Mouse (Mus musculus): ENCODE data around the gene Zdhhc13.

Gene Zdhhc13

DNA sequence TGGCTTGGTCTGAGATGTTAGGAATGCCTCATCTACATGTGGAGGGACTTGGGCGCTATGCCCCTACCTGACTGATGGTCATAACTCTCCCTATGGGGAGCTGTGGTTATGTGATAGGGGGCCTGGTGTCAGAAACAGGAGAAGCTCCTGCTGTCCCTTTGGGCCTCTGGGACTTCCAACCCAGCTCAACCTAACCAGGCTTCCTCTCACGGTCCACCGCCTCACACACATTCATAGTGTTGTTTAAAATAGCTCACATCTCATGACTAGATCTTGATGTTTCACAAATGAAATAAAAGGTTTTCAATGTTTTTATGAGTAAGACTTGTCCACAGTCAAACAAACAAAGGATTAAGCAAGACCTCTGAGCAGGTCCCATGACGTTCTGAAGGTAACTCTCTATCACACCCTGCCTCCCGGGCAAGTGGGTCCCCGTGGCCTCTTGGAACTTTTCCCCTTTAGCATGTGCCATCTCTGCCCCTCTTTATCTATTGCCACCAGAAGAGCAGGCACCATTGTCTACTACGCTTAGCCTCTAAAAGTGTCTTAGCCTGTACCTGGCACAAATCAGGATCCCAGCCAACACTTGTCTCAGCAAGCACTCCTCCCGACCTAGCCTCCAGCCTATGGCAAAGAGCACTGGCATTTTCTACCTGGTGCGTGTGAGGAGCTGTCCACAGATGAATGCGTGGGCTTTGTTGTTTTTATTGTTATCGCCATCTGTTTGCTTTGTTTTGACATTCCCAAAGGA is 3.9 kb upstream of the Zdhhc13 start:
- no peak for DNase-seq (ENCODE audit: low read depth, low spot score)

DNA sequence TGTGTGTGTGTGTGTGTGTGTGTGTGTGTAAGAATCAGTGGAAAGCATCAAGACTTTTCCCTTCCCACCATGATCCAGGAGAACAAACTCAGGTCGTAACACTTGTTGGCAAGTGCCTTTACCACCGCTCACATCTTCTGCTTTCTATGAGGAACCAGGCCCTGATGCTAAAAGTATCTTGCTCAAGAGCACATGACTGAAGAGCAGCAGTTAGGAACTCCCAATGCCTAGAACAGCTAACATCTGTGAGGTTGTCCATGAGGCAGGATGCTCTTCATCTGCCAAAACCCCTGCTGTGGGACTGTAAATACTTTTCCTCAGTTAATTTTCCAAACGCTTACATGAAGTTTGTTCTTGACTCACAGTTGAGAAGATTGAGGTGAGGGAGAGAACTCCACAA is 455 bp upstream of the Zdhhc13 start:
- no peak for DNase-seq (ENCODE audit: low read depth, low spot score)

GRCm38 (mm10) chr7:48790117-48790516 is 1.3 kb downstream of the Zdhhc13 start:
- DNase-seq (ENCODE audit: low read depth, low spot score), result no peak

GRCm38 (mm10) chr7:48791412-48791811 is 2.6 kb downstream of the Zdhhc13 start:
- DNase-seq (ENCODE audit: low read depth, low spot score), result no peak

DNA sequence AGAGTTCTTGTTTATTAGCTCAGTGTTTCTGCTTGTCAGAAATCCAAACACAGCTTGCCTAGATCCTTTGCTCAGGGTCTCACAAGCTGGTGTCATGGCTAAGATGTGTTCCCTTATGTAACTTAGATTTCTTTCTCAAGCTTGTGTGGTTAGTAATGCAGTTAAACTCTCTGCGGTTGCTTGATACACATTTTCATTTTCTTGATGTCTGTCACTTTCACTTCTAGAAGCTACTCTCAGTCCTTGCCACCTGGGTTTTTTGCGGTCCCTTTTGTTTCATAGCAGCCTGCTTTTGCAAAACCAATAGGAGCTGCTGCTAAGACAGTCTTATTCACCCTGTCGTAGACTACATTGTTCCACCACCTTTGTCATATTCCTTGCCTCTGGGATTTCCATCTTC is 6.3 kb downstream of the Zdhhc13 start:
- no peak for DNase-seq (ENCODE audit: low read depth, low spot score)

- no peak for DNase-seq (ENCODE audit: low read depth, low spot score)
Measured at GRCm38 (mm10) chr7:48803381-48803780, 14.6 kb downstream of the Zdhhc13 start.

DNA sequence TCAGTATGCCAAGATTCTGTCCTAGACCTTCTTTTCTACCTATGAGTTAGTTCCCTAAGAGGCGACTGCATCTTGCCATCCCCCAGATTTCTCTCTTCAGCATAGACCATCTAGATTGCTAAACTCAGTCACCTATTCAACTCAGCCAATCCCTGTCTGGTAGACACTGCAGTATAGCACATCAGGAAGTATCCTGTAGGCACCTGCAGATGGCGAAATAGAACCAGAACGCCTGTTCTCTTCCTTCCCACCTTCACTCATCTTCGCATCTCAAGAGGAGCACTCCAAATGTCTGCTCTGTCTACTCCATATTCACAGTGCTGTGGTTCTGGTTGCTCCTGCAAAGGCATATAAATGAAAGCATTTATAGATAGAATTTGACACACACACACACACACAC is 17.8 kb downstream of the Zdhhc13 start:
- no peak for DNase-seq (ENCODE audit: low read depth, low spot score)

DNA sequence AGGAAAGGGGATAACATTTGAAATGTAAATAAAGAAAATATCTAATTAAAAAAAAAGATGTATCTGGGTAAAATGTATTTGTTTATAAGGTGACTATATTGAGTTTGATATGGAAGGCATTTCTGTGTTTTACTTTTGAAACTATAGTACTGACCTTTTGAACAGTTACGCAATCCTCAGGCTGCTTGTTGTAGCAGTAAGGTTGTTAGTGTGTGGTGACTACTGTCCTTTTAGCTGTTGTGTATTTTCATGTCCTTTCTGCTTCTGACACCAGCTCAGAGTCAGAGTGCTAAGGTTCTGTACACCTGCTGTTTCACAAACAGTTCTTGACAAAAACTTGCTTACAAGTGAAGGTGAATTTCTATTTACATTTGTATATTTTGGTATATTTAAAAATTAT is 21.8 kb downstream of the Zdhhc13 start:
- no peak for DNase-seq (ENCODE audit: low read depth, low spot score)

- DNase-seq (ENCODE audit: low read depth, low spot score), result no peak
Measured at GRCm38 (mm10) chr7:48812358-48812757, 23.6 kb downstream of the Zdhhc13 start.

GRCm38 (mm10) chr7:48813594-48813993 is 24.8 kb downstream of the Zdhhc13 start:
- no peak for DNase-seq (ENCODE audit: low read depth, low spot score)

DNA sequence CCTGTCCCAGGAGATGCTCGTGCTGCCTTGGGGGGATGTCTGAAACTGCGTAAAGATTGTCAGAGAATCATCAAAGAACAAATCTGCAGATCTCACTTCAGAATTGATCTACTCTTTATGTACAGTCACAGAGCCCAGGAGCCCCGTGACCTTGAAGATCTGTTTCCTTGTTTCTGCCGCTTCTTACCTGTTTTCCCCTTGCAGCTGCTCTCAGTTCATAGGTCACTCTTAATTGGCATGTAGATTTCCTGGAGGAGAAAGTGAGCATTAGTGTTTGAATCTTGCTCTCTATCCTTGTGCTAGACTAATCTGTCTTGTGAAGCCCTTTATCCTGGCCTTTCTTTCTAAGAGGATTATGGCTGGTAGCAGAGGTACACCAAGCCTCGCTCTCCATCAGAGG is 32.9 kb downstream of the Zdhhc13 start:
- DNase-seq (ENCODE audit: low read depth, low spot score), result no peak

- no peak for DNase-seq (ENCODE audit: low read depth, low spot score)
Measured at GRCm38 (mm10) chr7:48823621-48824020, 34.8 kb downstream of the Zdhhc13 start.

DNA sequence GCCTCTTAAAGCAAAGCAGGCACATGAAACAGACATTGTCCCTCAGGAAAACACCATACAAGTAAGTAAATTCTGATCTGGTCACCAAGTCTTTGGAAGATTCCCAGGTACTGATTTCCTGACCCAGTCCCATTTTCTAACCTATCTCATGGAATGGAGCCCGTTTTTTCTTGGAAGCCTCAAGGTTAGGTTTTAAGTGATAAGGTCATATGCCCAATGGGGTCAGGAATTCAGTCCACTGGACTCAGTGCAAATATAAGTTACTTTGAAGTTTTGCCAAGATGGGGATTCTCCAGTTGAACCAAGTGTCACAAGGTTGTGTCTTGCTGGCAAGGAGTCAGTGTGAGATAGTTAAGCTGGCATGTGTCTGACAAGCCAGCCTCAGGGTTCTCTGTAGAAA is 35.9 kb downstream of the Zdhhc13 start:
- DNase-seq (ENCODE audit: low read depth, low spot score), result no peak

- DNase-seq (ENCODE audit: low read depth, low spot score), result no peak
Measured at GRCm38 (mm10) chr7:48825170-48825569, 36.4 kb downstream of the Zdhhc13 start.

DNA sequence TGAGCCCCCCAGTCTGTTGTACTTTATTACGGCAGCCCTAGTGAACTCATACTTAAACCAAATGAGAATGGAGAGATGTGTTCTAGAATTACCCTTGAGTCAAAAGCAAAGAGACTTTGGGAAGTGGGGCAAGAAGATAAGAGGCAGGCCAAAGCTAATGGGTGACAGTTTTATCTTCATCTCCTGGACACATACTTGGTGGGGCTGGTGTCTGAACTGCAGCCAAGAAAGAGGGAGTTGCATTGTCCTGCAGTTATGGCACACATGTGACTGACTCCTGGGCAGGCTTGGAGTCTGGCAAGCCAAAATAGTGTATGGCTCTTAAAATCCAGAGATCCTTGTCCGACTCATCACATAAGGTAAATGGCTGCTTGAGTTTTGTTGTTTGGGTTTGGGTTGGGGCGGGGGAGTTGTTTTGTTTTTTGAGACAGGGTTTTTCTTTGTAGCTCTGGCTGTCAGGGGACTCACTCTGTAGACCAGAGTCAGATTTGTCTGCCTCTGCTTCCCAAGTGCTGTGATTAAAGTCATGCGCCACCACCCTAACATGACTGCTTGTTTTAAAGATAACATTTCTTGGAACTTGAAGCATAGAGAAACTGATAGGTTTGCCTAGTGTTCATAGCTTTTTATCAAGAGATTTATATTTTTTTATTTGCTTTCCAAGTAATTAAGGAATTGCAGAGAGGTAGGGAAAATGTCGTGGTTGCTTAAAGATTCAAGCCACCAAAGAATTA is 40.5 kb downstream of the Zdhhc13 start:
- no peak for DNase-seq (ENCODE audit: low read depth, low spot score)

GRCm38 (mm10) chr7:48830395-48830794 is 41.6 kb downstream of the Zdhhc13 start:
- no peak for DNase-seq (ENCODE audit: low read depth, low spot score)

DNA sequence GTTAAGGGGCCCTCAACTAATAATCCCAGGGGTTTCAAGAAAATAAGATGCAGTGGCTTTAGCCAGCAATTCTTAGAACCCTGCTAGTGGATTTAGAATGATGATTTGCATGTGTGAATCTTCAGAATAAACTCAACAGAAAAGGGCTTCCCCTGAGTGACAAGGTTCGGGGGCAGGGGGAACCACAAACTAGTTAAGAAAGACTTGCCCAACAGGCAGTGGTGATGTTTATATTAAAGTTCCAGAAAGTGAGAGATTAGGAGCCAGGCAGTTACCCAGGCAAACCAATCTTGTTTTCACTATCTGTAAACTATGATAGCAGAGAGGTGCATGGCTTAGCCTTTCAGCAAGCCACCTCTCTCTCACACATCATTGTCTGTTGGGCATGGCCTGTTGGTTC is 43.9 kb downstream of the Zdhhc13 start:
- no peak for DNase-seq (ENCODE audit: low read depth, low spot score)

DNA sequence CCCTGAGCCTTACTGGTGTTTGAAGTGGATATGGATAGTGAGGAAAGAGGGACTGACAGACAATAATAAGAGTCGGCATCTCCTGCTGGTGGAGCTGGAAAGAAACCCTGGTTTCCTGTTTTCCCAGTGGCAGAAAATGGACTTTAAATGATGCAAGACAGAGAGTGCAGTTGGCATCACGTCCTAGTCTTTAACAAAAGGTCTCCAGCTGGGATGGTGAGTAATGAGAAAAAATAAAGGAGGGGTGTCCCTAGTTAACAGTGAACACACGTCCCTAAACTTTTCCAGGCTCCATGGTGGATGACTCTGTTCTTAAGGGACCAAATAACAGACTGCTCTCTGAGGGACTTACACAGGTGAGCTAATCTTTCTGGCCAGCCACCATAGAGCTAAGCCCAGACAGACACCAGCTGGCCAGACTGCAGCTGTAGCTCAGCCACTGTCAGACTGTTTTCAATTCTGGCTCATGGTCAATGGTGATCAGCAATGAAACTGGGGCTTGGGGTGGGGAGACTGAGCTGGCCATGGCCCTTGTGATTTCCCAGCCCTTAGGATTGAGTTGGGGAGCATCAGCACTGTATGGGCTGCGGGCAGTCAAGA is 45.7 kb downstream of the Zdhhc13 start:
- DNase-seq (ENCODE audit: low read depth, low spot score), result no peak

DNA sequence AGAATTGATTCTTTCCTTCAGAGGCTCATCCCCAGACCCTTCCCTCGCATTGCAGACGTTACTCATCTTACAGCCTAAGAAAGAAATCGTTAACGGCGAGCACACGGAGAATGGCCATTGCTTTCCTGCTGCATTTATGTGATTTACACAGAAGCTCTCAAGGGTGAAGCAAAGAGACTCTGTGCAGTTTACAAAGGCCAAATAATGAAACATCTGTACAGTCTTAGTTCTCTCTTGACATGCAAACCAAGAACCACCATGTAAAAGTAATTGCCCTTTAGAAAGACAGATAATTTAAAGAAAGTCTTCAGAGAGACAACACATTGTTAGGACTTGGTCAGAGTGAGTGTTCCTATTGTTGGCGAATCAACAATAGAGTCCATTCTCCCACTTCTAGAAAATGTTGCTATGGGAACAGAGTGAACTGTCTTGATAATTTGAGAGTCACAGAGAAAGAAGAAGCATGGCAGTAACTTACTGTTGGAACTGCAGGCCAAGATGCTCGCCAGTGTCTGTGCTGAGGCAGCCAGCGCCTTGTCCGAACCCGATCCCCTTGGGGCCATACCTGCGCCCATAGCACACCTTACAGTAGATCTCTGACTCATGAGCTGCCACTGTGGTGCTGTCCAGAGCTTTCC is 46.3 kb downstream of the Zdhhc13 start:
- DNase-seq (ENCODE audit: low read depth, low spot score), result no peak

DNA sequence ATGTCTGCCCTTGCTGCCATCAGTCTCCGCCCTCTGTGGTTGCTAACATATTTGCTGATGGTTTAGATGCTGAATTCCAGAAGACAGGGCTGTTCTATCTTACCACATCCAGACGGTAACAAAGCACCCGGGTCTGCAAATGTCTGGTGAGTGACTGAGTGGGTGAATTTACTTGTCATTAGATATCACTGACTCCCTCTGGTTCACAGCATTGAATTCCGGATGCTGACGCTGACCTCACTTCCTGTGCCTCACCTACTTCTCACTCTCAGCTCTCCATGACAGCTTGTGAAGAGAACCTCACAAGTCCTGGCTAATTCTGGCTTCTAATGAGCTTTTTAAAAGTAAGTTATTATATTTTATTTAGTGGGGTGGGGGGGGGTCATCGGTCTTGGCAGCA is 48.1 kb downstream of the Zdhhc13 start:
- no peak for DNase-seq (ENCODE audit: low read depth, low spot score)

- no peak for DNase-seq (ENCODE audit: low read depth, low spot score)
Measured at GRCm38 (mm10) chr7:48838434-48838833, 49.6 kb downstream of the Zdhhc13 start.

DNA sequence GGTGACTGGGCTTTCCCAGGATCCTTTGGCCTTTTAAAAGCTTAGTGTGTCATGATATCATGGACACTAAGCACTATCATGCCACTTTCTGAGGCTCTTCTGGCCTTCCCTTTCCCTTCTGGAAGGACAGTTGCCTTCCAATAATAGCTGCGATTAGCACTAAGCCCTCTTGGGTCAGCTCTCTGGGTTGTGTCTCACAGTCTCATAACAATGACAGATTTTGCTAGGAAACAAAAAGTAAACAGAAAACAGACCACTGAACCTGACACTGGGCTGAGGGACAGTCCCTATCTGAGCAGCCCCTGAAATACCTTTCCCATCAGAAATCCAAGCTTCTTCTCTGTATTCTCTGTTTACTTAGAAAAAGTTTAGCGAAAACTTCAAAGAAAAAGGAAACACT is 51.7 kb downstream of the Zdhhc13 start:
- peak; percentile 20 for DNase-seq (ENCODE audit: low read depth, low spot score)

Measured in retina, adult 2 months (tissue).